Mouse (Mus musculus) activated CD4-positive, CD25-positive, alpha-beta regulatory T cell (primary cell): ENCODE data around the gene Ccdc77. TPM values are rescaled to one million over a fixed set of nuclear protein-coding genes. Genes with fewer than 3 reads are reported as not detected.

Source experiments
- polyA plus RNA-seq, 2 experiments: library from polyadenylated mRNA; unstranded; fragments of 100-300 nt; shearing (Covaris generic); gene quantifications; one replicate each; pipeline ENCODE4 v1.2.1; 2017

Ccdc77 gene
- 10 to 100 TPM in 1 of 2 experiments, 1 to 10 TPM in 1; 6.5 to 13.2 TPM for polyA plus RNA-seq

GRCm38 (mm10) chr6:120363688-120364522 lies at the start of gene Ccdc77, which contains the start of gene Kdm5a:
Ccdc77 (minus strand) TSS chr6:120364374.
Kdm5a (plus strand) TSS chr6:120364124.

GRCm38 (mm10) chr6:120294056-120294784 lies 70.0 kb downstream of the Ccdc77 start, which contains the start of the genes D330020A13Rik and B4galnt3:
D330020A13Rik (plus strand) TSS chr6:120294364.
B4galnt3 (minus strand) TSS chr6:120294559.

Other genes with a start within 250 kb of the Ccdc77 start
- not detected for gene D330020A13Rik, start 70.0 kb downstream of the Ccdc77 start, polyA plus RNA-seq
- gene B4galnt3, start 69.8 kb downstream of the Ccdc77 start, polyA plus RNA-seq = under 1 TPM in 1 of 2 experiments, not detected in 1; 0.10 TPM
- 10 to 100 TPM; 91.0 to 92.7 TPM for gene Kdm5a, start 250 bp downstream of the Ccdc77 start, polyA plus RNA-seq
- 100 to 1,000 TPM; 111 to 130 TPM for gene Il17ra, start 98.9 kb upstream of the Ccdc77 start, polyA plus RNA-seq
- 1 to 10 TPM; 1.7 to 2.3 TPM for gene Tmem121b, start 129.4 kb upstream of the Ccdc77 start, polyA plus RNA-seq
- gene Hdhd5, start 166.9 kb upstream of the Ccdc77 start, polyA plus RNA-seq = 100 to 1,000 TPM in 1 of 2 experiments, 10 to 100 TPM in 1; 82.4 to 102 TPM